Mouse (Mus musculus) midbrain, embryonic 10.5 days (tissue): ENCODE data around the gene Nelfe. TPM values are rescaled to one million over a fixed set of nuclear protein-coding genes. Genes with fewer than 3 reads are reported as not detected.
A peak's percentile ranks its signal among the peaks of the same experiment; 100 is the strongest.
"Not testable (repeated sequence)": the region's sequence is repeated elsewhere in the genome, so short reads cannot be mapped to it uniquely, and the experiment has no call there.

Experiments used
- DNase-seq: peaks from one replicate; pipeline ENCODE4 v3.0.0-alpha.2; 2017; ENCODE audit warnings: low spot score
- H3K27ac ChIP-seq: fragments of 300-500 bp; sonication (generic); replicated peaks from 2 replicates; pipeline ENCODE4 v1.5.1; 2016; ENCODE audit warnings: mild to moderate bottlenecking
- H3K27me3 ChIP-seq: fragments of 300-500 bp; sonication (generic); 2 replicates; pipeline ENCODE4 v1.6.1; 2016; ENCODE audit warnings: low read depth, mild to moderate bottlenecking; ENCODE audit not compliant: poor library complexity, severe bottlenecking
- H3K36me3 ChIP-seq: fragments of 300-500 bp; sonication (generic); 2 replicates; pipeline ENCODE4 v1.6.1; 2016; ENCODE audit warnings: mild to moderate bottlenecking, moderate library complexity
- H3K4me1 ChIP-seq: fragments of 300-500 bp; sonication (generic); 2 replicates; pipeline ENCODE4 v1.6.1; 2016
- H3K4me3 ChIP-seq: fragments of 300-500 bp; sonication (generic); 2 replicates; pipeline ENCODE4 v1.5.1; 2016; ENCODE audit warnings: mild to moderate bottlenecking, moderate library complexity
- H3K9me3 ChIP-seq: fragments of 300-500 bp; sonication (generic); replicated peaks from 2 replicates; pipeline ENCODE4 v1.6.1; 2016; ENCODE audit warnings: mild to moderate bottlenecking
- WGBS: fragments of 180-500 bp; shearing (Covaris S2); methylation state at CpG from one replicate; pipeline ENCODE4 v1.1.7; 2016; 5-methylcytosine and 5-hydroxymethylcytosine counted together
- microRNA-seq: library from miRNA; unstranded; fragments of <30 nt; microRNA quantifications from one replicate; pipeline ENCODE4, GENCODE M21; 2017
- polyA plus RNA-seq: library from polyadenylated mRNA; unstranded; fragments of >200 nt; fragmentation: Nextera tagmentation; extraction: Ambion mirVana; gene quantifications from 2 replicates; pipeline ENCODE4 v1.2.1, GENCODE M21; 2016

The Nelfe gene
- polyA plus RNA-seq, 1 experiment from 2014 or later = 137 TPM

DNA sequence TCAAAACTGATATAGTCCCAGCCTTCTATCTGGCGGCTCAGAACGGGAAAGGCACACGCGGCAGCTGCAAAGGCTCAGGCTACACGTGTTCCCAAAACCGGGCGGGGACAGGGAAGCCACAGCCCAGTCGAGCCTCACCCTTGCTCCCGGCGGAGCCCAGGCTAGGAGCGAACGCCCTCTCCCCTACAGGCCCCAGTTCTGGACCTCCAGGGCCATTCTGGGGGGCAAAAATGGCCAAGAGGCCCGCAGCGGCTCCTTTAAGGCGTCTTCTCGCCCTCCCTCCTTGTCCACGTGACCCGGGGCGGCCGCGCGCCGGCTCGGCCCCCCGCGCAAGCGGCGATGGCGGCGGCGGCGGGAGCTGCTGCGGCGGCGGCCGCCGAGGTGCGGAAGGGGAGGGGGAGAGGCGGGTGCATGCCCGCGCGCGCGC, 48.0 kb downstream of the Nelfe start, which contains the start of the genes C2 and Ehmt2:
Gene C2 (minus strand): TSS at position 106 of the 427 bp plus-strand sequence.
Gene Ehmt2 (plus strand): TSS at position 310 of the 427 bp plus-strand sequence.
- Histone ChIP-seq H3K27ac (peak within 1 kb of the TSS; percentile 99), H3K9me3 (peaks cover 7% of the 10 kb centered on the region; the same call in 1 of the 2 replicates), H3K4me3 (peak within 1 kb of the TSS; percentile 100), H3K27me3 (no peaks in the 10 kb centered on the region), H3K36me3 (peaks cover 43% of the 10 kb centered on the region), H3K4me1 (peaks cover 64% of the 10 kb centered on the region)
- peak; percentile 88 for DNase-seq
- 0% methylated on average over 15 of the region's 44 CpGs for WGBS

DNA sequence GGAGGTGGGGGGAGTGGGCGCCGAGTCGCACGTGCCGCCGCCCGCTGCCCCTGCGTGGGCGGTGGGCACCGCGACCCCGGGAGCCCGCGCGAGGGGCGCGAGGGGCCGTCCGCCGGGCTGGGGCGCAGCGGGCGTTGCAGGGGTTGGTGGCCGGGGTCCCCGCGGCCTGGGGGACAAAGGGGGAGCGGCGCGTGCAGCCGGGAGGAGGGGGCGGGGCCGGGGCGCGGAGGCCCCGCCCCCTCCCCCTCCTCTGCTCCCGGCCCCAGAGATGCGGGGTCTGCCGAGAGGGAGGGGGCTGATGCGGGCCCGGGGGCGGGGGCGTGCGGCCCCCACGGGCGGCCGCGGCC, 48.5 kb downstream of the Nelfe start:
- Histone ChIP-seq H3K4me3 (peak overlapping the region; percentile 100), H3K27ac (peak overlapping the region; percentile 99), H3K27me3 (no peaks in the 10 kb centered on the region), H3K4me1 (peaks cover 59% of the 10 kb centered on the region), H3K36me3 (peaks cover 49% of the 10 kb centered on the region), H3K9me3 (peaks cover 7% of the 10 kb centered on the region; the same call in 1 of the 2 replicates)
- no peak for DNase-seq
- WGBS = 0% methylated on average over 24 of the region's 47 CpGs

DNA sequence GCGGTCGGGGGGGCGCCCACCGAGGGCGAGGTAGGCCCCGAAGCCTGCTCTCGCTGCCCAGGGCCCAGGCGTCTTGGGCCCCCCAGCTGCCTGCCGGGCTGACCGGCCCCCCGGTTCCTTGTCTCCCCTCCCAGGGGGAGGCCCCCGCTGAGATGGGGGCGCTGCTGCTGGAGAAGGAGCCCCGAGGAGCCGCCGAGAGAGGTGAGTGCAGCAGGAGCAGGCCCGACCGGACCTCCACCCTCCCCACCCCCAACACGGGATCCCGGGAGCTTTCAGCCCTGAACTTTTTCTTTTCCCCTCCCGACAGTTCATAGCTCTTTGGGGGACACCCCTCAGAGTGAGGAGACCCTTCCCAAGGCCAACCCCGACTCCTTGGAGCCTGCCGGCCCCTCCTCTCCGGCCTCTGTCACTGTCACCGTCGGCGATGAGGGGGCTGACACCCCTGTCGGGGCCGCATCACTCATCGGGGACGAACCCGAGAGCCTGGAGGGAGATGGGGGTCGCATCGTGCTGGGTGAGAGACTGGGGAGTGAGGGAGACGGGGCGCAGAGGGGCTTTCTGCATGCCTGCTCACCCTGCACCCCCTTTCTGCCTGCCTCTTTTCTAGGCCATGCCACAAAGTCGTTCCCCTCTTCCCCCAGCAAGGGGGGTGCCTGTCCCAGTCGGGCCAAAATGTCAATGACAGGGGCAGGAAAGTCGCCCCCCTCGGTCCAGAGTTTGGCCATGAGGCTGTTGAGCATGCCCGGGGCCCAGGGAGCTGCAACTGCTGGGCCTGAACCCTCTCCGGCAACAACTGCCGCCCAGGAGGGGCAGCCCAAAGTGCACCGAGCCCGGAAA, 49.1 kb downstream of the Nelfe start:
- peak overlapping the region; percentile 100 for H3K4me3 ChIP-seq
- no peaks in the 10 kb centered on the region for H3K27me3 ChIP-seq
- H3K9me3 ChIP-seq = peaks cover 7% of the 10 kb centered on the region; the same call in 1 of the 2 replicates
- H3K36me3 ChIP-seq = peaks cover 54% of the 10 kb centered on the region
- peaks cover 53% of the 10 kb centered on the region for H3K4me1 ChIP-seq
- peak; percentile 69 for DNase-seq
- WGBS = under 1% methylated on average over 45 of the region's 45 CpGs
- H3K27ac ChIP-seq = peak overlapping the region; percentile 99

- DNase-seq = no peak
- Histone ChIP-seq H3K27me3 (no peaks in the 10 kb centered on the region), H3K9me3 (peaks cover 7% of the 10 kb centered on the region; the same call in 1 of the 2 replicates), H3K36me3 (peaks cover 60% of the 10 kb centered on the region), H3K27ac (peak overlapping the region; percentile 99), H3K4me1 (peaks cover 49% of the 10 kb centered on the region), H3K4me3 (peak overlapping the region; percentile 100)
- WGBS = 6% methylated on average over 5 of the region's 5 CpGs
These were observed 49.7 kb downstream of the Nelfe start for GRCm38 (mm10) chr17:34899890-34900243.

DNA sequence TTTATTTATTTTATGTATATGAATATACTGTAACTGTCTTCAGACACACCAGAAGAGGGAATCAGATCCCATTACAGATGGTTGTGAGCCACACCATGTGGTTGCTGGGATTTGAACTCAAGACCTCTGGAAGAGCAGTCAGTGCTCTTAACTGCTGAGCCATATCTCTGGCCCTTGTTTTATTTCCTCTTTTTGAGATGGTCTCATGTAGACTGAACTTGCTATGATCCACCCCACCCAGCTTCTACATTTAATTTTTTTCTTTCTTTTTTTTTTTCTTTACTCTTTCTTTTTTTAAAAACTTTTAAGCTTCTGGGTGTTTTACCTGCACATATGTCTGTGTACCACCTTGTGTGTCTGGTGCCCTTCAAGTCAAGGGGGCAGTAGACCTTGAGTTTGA, 50.6 kb downstream of the Nelfe start:
- not testable (repeated sequence) for DNase-seq, H3K27me3 ChIP-seq, H3K27ac ChIP-seq, H3K9me3 ChIP-seq
- peak overlapping the region; percentile 16 for H3K4me3 ChIP-seq
- H3K4me1 ChIP-seq = peaks cover 39% of the 10 kb centered on the region
- peaks cover 65% of the 10 kb centered on the region for H3K36me3 ChIP-seq

GRCm38 (mm10) chr17:34901948-34902347, 51.8 kb downstream of the Nelfe start:
- not testable (repeated sequence) for H3K27ac ChIP-seq, DNase-seq, H3K27me3 ChIP-seq, H3K9me3 ChIP-seq, H3K4me3 ChIP-seq
- 92% methylated on average over 9 of the region's 10 CpGs for WGBS
- Histone ChIP-seq H3K36me3 (peaks cover 65% of the 10 kb centered on the region), H3K4me1 (peaks cover 28% of the 10 kb centered on the region)

GRCm38 (mm10) chr17:34902895-34903294, 52.7 kb downstream of the Nelfe start:
- H3K9me3 ChIP-seq = no peaks in the 10 kb centered on the region
- H3K27ac ChIP-seq = no peak overlapping the region
- no peaks in the 10 kb centered on the region for H3K27me3 ChIP-seq
- WGBS = 92% methylated on average over 9 of the region's 9 CpGs
- H3K4me3 ChIP-seq = no peak overlapping the region
- peaks cover 74% of the 10 kb centered on the region for H3K36me3 ChIP-seq
- peaks cover 18% of the 10 kb centered on the region for H3K4me1 ChIP-seq
- DNase-seq = no peak

Small RNA genes lying within 50 kb of the gene (microRNA-seq; reads per million reads assigned to microRNA genes)
- gene Mir6970 = not detected
- gene Mir6971 = 2.1 reads per million
- not detected for gene Mir6972

Other genes starting within 250 kb of the Nelfe start
- gene Rnf5, start 246.7 kb upstream of the Nelfe start, polyA plus RNA-seq = 202 and 233 TPM in 2 replicates
- gene Agpat1, start 246.1 kb upstream of the Nelfe start, polyA plus RNA-seq = 66.0 and 70.1 TPM in 2 replicates
- gene Egfl8, start 234.4 kb upstream of the Nelfe start, polyA plus RNA-seq = 4.3 TPM in 2 replicates
- 22.5 and 23.6 TPM in 2 replicates for gene Ppt2, start 221.9 kb upstream of the Nelfe start, polyA plus RNA-seq
- 0.54 and 1.2 TPM in 2 replicates for gene Prrt1, start 220.9 kb upstream of the Nelfe start, polyA plus RNA-seq
- 16.8 and 18.9 TPM in 2 replicates for gene Fkbpl, start 205.6 kb upstream of the Nelfe start, polyA plus RNA-seq
- 111 and 123 TPM in 2 replicates for gene Atf6b, start 203.2 kb upstream of the Nelfe start, polyA plus RNA-seq
- gene Tnxb, start 179.9 kb upstream of the Nelfe start, polyA plus RNA-seq = not detected in 2 replicates
- not detected in 2 replicates for gene C4b, start 106.5 kb upstream of the Nelfe start, polyA plus RNA-seq
- gene Cyp21a1, start 45.8 kb upstream of the Nelfe start, polyA plus RNA-seq = not detected in 2 replicates
- 30.2 and 30.6 TPM in 2 replicates for gene Stk19, start 13.4 kb upstream of the Nelfe start, polyA plus RNA-seq
- gene Dxo, start 13.4 kb upstream of the Nelfe start, polyA plus RNA-seq = 81.2 and 88.1 TPM in 2 replicates
- 57.8 and 62.4 TPM in 2 replicates for gene Skiv2l, start 181 bp upstream of the Nelfe start, polyA plus RNA-seq
- 1.8 and 2.8 TPM in 2 replicates for gene Cfb, start 12.1 kb downstream of the Nelfe start, polyA plus RNA-seq
- gene Zbtb12, start 29.1 kb downstream of the Nelfe start, polyA plus RNA-seq = 5.8 and 6.1 TPM in 2 replicates
- 0.07 TPM in 1 of 2 replicates, not detected in the other for gene Gm20547, start 31.7 kb downstream of the Nelfe start, polyA plus RNA-seq
- 1.3 TPM in 2 replicates for gene C2, start 47.9 kb downstream of the Nelfe start, polyA plus RNA-seq
- 88.0 and 91.9 TPM in 2 replicates for gene Ehmt2, start 48.1 kb downstream of the Nelfe start, polyA plus RNA-seq
- gene Slc44a4, start 64.1 kb downstream of the Nelfe start, polyA plus RNA-seq = not detected in 2 replicates
- gene Neu1, start 80.9 kb downstream of the Nelfe start, polyA plus RNA-seq = 16.1 and 19.2 TPM in 2 replicates
- 0.19 TPM in 1 of 2 replicates, not detected in the other for gene Hspa1b, start 108.8 kb downstream of the Nelfe start, polyA plus RNA-seq
- gene Gm20481, start 119.5 kb downstream of the Nelfe start, polyA plus RNA-seq = 0.27 TPM in 1 of 2 replicates, not detected in the other
- gene Hspa1a, start 121.8 kb downstream of the Nelfe start, polyA plus RNA-seq = 1.3 and 1.6 TPM in 2 replicates
- gene Hspa1l, start 122.3 kb downstream of the Nelfe start, polyA plus RNA-seq = 0.71 and 0.81 TPM in 2 replicates
- gene Lsm2, start 131.5 kb downstream of the Nelfe start, polyA plus RNA-seq = 307 and 337 TPM in 2 replicates
- 177 and 210 TPM in 2 replicates for gene Vars, start 150.6 kb downstream of the Nelfe start, polyA plus RNA-seq
- gene Vwa7, start 166.2 kb downstream of the Nelfe start, polyA plus RNA-seq = 0.19 and 0.28 TPM in 2 replicates
- 7.1 and 7.7 TPM in 2 replicates for gene Sapcd1, start 177.6 kb downstream of the Nelfe start, polyA plus RNA-seq
- 5.4 and 6.3 TPM in 2 replicates for gene Msh5, start 196.4 kb downstream of the Nelfe start, polyA plus RNA-seq
- gene Clic1, start 199.6 kb downstream of the Nelfe start, polyA plus RNA-seq = 216 and 217 TPM in 2 replicates
- 527 and 597 TPM in 2 replicates for gene Ddah2, start 208.6 kb downstream of the Nelfe start, polyA plus RNA-seq
- 0.17 TPM in 2 replicates for gene Ly6g6c, start 215.0 kb downstream of the Nelfe start, polyA plus RNA-seq
- 1.3 TPM in 2 replicates for gene Mpig6b, start 215.8 kb downstream of the Nelfe start, polyA plus RNA-seq
- gene Ly6g6e, start 226.5 kb downstream of the Nelfe start, polyA plus RNA-seq = 0.32 and 0.59 TPM in 2 replicates
- 2.0 and 3.5 TPM in 2 replicates for gene Ly6g6d, start 227.7 kb downstream of the Nelfe start, polyA plus RNA-seq
- 0.70 and 0.86 TPM in 2 replicates for gene Ly6g6f, start 235.2 kb downstream of the Nelfe start, polyA plus RNA-seq
- 56.7 and 68.5 TPM in 2 replicates for gene Abhd16a, start 238.9 kb downstream of the Nelfe start, polyA plus RNA-seq